Mouse (Mus musculus): ENCODE results near the gene Pick1.

GRCm38 (mm10) chr15:79185213-79185612, 43.8 kb upstream of the Pick1 start:
- no peak for TF ChIP-seq CTCF (IDR thresholded peaks at IDR 0.05; ENCODE audit: low read depth)
- no peak for TF ChIP-seq EP300 (IDR thresholded peaks at IDR 0.05; ENCODE audit: low read depth)

Data from liver, embryonic 14.5 days (tissue).